Comparison of ENCODE assay signal across 8 mouse cellular contexts in genomic region chr2:154613118-154614115, GRCm38 (mm10). TPM values are rescaled to one million over a fixed set of nuclear protein-coding genes. Genes with fewer than 3 reads are reported as not detected.
A peak's percentile ranks its signal among the peaks of the same experiment; 100 is the strongest.
DNase-seq lines count a peak whose midpoint lies in the region; ATAC-seq and TF ChIP-seq lines count a peak whose summit lies in the region.

Gene Zfp341 (plus strand): TSS chr2:154613297.
Gene 4930519P11Rik (minus strand): TSS chr2:154613437.

- TF ChIP-seq POLR2A in ES-Bruce4 (IDR thresholded peaks at IDR 0.05; ENCODE audit: insufficient read depth, low read length): peak; percentile 24

- H3K9me3 ChIP-seq in ES-Bruce4 (replicated peaks; ENCODE audit: control insufficient read depth, insufficient read depth, low read length, poor library complexity, severe bottlenecking): no peaks in the 10 kb centered on the region
- H3K9me3 ChIP-seq in forebrain, embryonic 12.5 days: no peaks in the 10 kb centered on the region
- no peaks in the 10 kb centered on the region for H3K9me3 ChIP-seq in heart, postnatal 0 days (replicated peaks; ENCODE audit: control insufficient read depth, low read length)
- no peaks in the 10 kb centered on the region for H3K9me3 ChIP-seq in liver, embryonic 16.5 days (replicated peaks; ENCODE audit: control insufficient read depth, low read length)
- no peaks in the 10 kb centered on the region for H3K9me3 ChIP-seq in neural tube, embryonic 12.5 days
- H3K9me3 ChIP-seq in stomach, postnatal 0 days (ENCODE audit: control insufficient read depth, low read length): no peaks in the 10 kb centered on the region

- H3K27me3 ChIP-seq in ES-Bruce4 (ENCODE audit: control insufficient read depth, insufficient read depth, low read length, poor library complexity, severe bottlenecking): no peaks in the 10 kb centered on the region
- peaks cover 9% of the 10 kb centered on the region; the same call in 1 of the 2 replicates for H3K27me3 ChIP-seq in forebrain, embryonic 12.5 days
- no peaks in the 10 kb centered on the region for H3K27me3 ChIP-seq in heart, postnatal 0 days (ENCODE audit: control insufficient read depth, insufficient read depth, low read length)
- H3K27me3 ChIP-seq in liver, embryonic 16.5 days (ENCODE audit: control insufficient read depth, insufficient read depth, low read depth, low read length): no peaks in the 10 kb centered on the region
- H3K27me3 ChIP-seq in neural tube, embryonic 12.5 days (replicated peaks): no peaks in the 10 kb centered on the region
- no peaks in the 10 kb centered on the region for H3K27me3 ChIP-seq in stomach, postnatal 0 days (ENCODE audit: control insufficient read depth, insufficient read depth, low read length)

- peak within 1 kb of the TSS; percentile 95 for H3K27ac ChIP-seq in ES-Bruce4 (ENCODE audit: insufficient read depth, low read length)
- H3K27ac ChIP-seq in forebrain, embryonic 12.5 days: peak within 1 kb of the TSS; percentile 98
- H3K27ac ChIP-seq in heart, postnatal 0 days (ENCODE audit: low read depth): peak within 1 kb of the TSS; percentile 92
- peak within 1 kb of the TSS; percentile 92 for H3K27ac ChIP-seq in liver, embryonic 16.5 days (ENCODE audit: low read length)
- peak within 1 kb of the TSS; percentile 94 for H3K27ac ChIP-seq in neural tube, embryonic 12.5 days
- peak within 1 kb of the TSS; percentile 98 for H3K27ac ChIP-seq in stomach, postnatal 0 days (replicated peaks)

- peak within 1 kb of the TSS; percentile 90 for H3K9ac ChIP-seq in ES-Bruce4 (ENCODE audit: low read depth, poor library complexity, severe bottlenecking)
- H3K9ac ChIP-seq in forebrain, embryonic 12.5 days: peak within 1 kb of the TSS; percentile 81
- H3K9ac ChIP-seq in heart, postnatal 0 days (replicated peaks; ENCODE audit: low read depth, low read length): peak within 1 kb of the TSS; percentile 70
- H3K9ac ChIP-seq in liver, embryonic 16.5 days (ENCODE audit: low read depth, low read length): peak within 1 kb of the TSS; percentile 75
- H3K9ac ChIP-seq in neural tube, embryonic 12.5 days: peak within 1 kb of the TSS; percentile 81
- peak within 1 kb of the TSS; percentile 80 for H3K9ac ChIP-seq in stomach, postnatal 0 days (ENCODE audit: low read length)

- ATAC-seq in forebrain, embryonic 12.5 days (ENCODE audit: low FRiP score): peak; percentile 95
- peak; percentile 91 for ATAC-seq in heart, postnatal 0 days (ENCODE audit: insufficient read depth, low read depth)
- ATAC-seq in liver, embryonic 16.5 days (ENCODE audit: low read depth): peak; percentile 89
- ATAC-seq in neural tube, embryonic 12.5 days (ENCODE audit: low FRiP score, low read depth): peak; percentile 93
- ATAC-seq in stomach, postnatal 0 days (ENCODE audit: low FRiP score, low TSS enrichment): peak; percentile 96

- DNase-seq in c-Kit-positive CD71-positive TER-119-positive erythroid progenitor cells, embryonic 14.5 days (ENCODE audit: low spot score): peak; percentile 75
- DNase-seq in heart, postnatal 0 days (ENCODE audit: low spot score): peak; percentile 90
- DNase-seq in kidney, postnatal 36 days: peak; percentile 91 to 93
- DNase-seq in stomach, postnatal 0 days (ENCODE audit: low spot score): peak; percentile 95

- no peaks in the 10 kb centered on the region for H3K4me1 ChIP-seq in ES-Bruce4 (ENCODE audit: control insufficient read depth, insufficient read depth, low read length)
- H3K4me1 ChIP-seq in forebrain, embryonic 12.5 days: peaks cover 21% of the 10 kb centered on the region
- H3K4me1 ChIP-seq in heart, postnatal 0 days (ENCODE audit: control insufficient read depth, insufficient read depth): peaks cover 4% of the 10 kb centered on the region; the same call in 1 of the 2 replicates
- H3K4me1 ChIP-seq in liver, embryonic 16.5 days (ENCODE audit: control insufficient read depth, low read depth, low read length): peaks cover 46% of the 10 kb centered on the region
- peaks cover 11% of the 10 kb centered on the region; the same call in 1 of the 2 replicates for H3K4me1 ChIP-seq in neural tube, embryonic 12.5 days
- H3K4me1 ChIP-seq in stomach, postnatal 0 days (replicated peaks; ENCODE audit: control insufficient read depth, insufficient read depth): no peaks in the 10 kb centered on the region

- no peaks in the 10 kb centered on the region for H3K36me3 ChIP-seq in ES-Bruce4 (ENCODE audit: control insufficient read depth, insufficient read depth, low read length, poor library complexity, severe bottlenecking)
- H3K36me3 ChIP-seq in forebrain, embryonic 12.5 days (replicated peaks): no peaks in the 10 kb centered on the region
- H3K36me3 ChIP-seq in heart, postnatal 0 days (replicated peaks; ENCODE audit: control insufficient read depth, insufficient read depth, low read length): no peaks in the 10 kb centered on the region
- no peaks in the 10 kb centered on the region for H3K36me3 ChIP-seq in liver, embryonic 16.5 days (ENCODE audit: control insufficient read depth, insufficient read depth)
- no peaks in the 10 kb centered on the region for H3K36me3 ChIP-seq in neural tube, embryonic 12.5 days
- no peaks in the 10 kb centered on the region for H3K36me3 ChIP-seq in stomach, postnatal 0 days (ENCODE audit: control insufficient read depth, insufficient read depth, low read length)

- WGBS in forebrain, embryonic 12.5 days: under 1% methylated on average over 67 of the region's 98 CpGs
- WGBS in heart, postnatal 0 days: under 1% methylated on average over 74 of the region's 98 CpGs
- WGBS in liver, embryonic 16.5 days (ENCODE audit: insufficient replicate concordance): under 1% methylated on average over 83 of the region's 98 CpGs
- WGBS in neural tube, embryonic 12.5 days: under 1% methylated on average over 86 of the region's 98 CpGs
- WGBS in stomach, postnatal 0 days: under 1% methylated on average over 86 of the region's 98 CpGs

- TF ChIP-seq CTCF in ES-Bruce4 (IDR thresholded peaks at IDR 0.05; ENCODE audit: low read depth, low read length): peak; percentile 52
- TF ChIP-seq CTCF in heart, postnatal 0 days (IDR thresholded peaks at IDR 0.05; ENCODE audit: low read depth): peak; percentile 70
- TF ChIP-seq CTCF in stomach, postnatal 0 days (IDR thresholded peaks at IDR 0.05; ENCODE audit: low read depth): peak; percentile 83

- peak within 1 kb of the TSS; percentile 87 for H3K4me3 ChIP-seq in ES-Bruce4 (ENCODE audit: low read depth, low read length)
- peak within 1 kb of the TSS; percentile 56 for H3K4me3 ChIP-seq in forebrain, embryonic 12.5 days (replicated peaks)
- peak within 1 kb of the TSS; percentile 53 for H3K4me3 ChIP-seq in heart, postnatal 0 days (ENCODE audit: low read depth, low read length)
- H3K4me3 ChIP-seq in liver, embryonic 16.5 days (ENCODE audit: low read depth, low read length): peak within 1 kb of the TSS; percentile 71
- H3K4me3 ChIP-seq in neural tube, embryonic 12.5 days: peak within 1 kb of the TSS; percentile 51
- H3K4me3 ChIP-seq in stomach, postnatal 0 days (ENCODE audit: low read depth, low read length): peak within 1 kb of the TSS; percentile 53

- no peak; the same call in 1 of the 2 replicates for TF ChIP-seq EP300 in ES-Bruce4 (IDR thresholded peaks at IDR 0.05; ENCODE audit: insufficient read depth, low read depth, low read length)
- TF ChIP-seq EP300 in heart, postnatal 0 days (IDR thresholded peaks at IDR 0.05; ENCODE audit: low read depth): 0 out of 2 replicates have a peak, but pooled peaks have one; percentile 38
- no peak for TF ChIP-seq EP300 in stomach, postnatal 0 days (optimal IDR thresholded peaks at IDR 0.05)

- peak within 1 kb of the TSS; percentile 72 for H3K4me2 ChIP-seq in forebrain, embryonic 12.5 days
- peak within 1 kb of the TSS; percentile 73 for H3K4me2 ChIP-seq in heart, postnatal 0 days (ENCODE audit: low read depth, low read length)
- H3K4me2 ChIP-seq in liver, embryonic 16.5 days (ENCODE audit: low read depth, low read length): peak within 1 kb of the TSS; percentile 94
- peak within 1 kb of the TSS; percentile 69 for H3K4me2 ChIP-seq in neural tube, embryonic 12.5 days (replicated peaks)
- H3K4me2 ChIP-seq in stomach, postnatal 0 days (replicated peaks; ENCODE audit: low read depth): peak within 1 kb of the TSS; percentile 81

RNA-seq across cellular contexts. Expression of gene Zfp341, which starts in this region (rescaled TPM):
- 3.8 and 5.0 TPM in 2 replicates for polyA plus RNA-seq in ES-Bruce4 (2011; ENCODE audit: insufficient read depth, insufficient read length, low read depth, missing spikeins)
- 1.2 and 1.4 TPM in 2 replicates for polyA plus RNA-seq in forebrain, embryonic 12.5 days (2016; fragmentation: Nextera tagmentation; extraction: Ambion mirVana)
- 1.1 and 4.4 TPM in 2 replicates for total RNA-seq in heart, postnatal 0 days (2014; rRNA removed; ENCODE audit: low replicate concordance)
- 0.40 and 0.54 TPM in 2 replicates for polyA plus RNA-seq in heart, postnatal 0 days (2015; fragmentation: Nextera tagmentation; extraction: Ambion mirVana)
- polyA plus RNA-seq in liver, embryonic 16.5 days (2015; fragmentation: Nextera tagmentation; extraction: Ambion mirVana): 1.7 and 2.3 TPM in 2 replicates
- 0.82 and 1.1 TPM in 2 replicates for polyA plus RNA-seq in neural tube, embryonic 12.5 days (2016; fragmentation: Nextera tagmentation; extraction: Ambion mirVana)
- polyA plus RNA-seq in stomach, postnatal 0 days (2015; fragmentation: Nextera tagmentation; extraction: Ambion mirVana): 0.27 and 0.45 TPM in 2 replicates

RNA-seq across cellular contexts. Expression of gene 4930519P11Rik, which starts in this region (rescaled TPM):
- polyA plus RNA-seq in ES-Bruce4 (2011; ENCODE audit: insufficient read depth, insufficient read length, low read depth, missing spikeins): not detected in 2 replicates
- polyA plus RNA-seq in forebrain, embryonic 12.5 days (2016; fragmentation: Nextera tagmentation; extraction: Ambion mirVana): not detected in 2 replicates
- not detected in 2 replicates for total RNA-seq in heart, postnatal 0 days (2014; rRNA removed; ENCODE audit: low replicate concordance)
- polyA plus RNA-seq in heart, postnatal 0 days (2015; fragmentation: Nextera tagmentation; extraction: Ambion mirVana): not detected in 2 replicates
- 0.19 and 0.20 TPM in 2 replicates for polyA plus RNA-seq in liver, embryonic 16.5 days (2015; fragmentation: Nextera tagmentation; extraction: Ambion mirVana)
- 0.46 and 0.58 TPM in 2 replicates for polyA plus RNA-seq in neural tube, embryonic 12.5 days (2016; fragmentation: Nextera tagmentation; extraction: Ambion mirVana)
- polyA plus RNA-seq in stomach, postnatal 0 days (2015; fragmentation: Nextera tagmentation; extraction: Ambion mirVana): 0.22 and 0.28 TPM in 2 replicates

Comparison
In these comparisons a context has a peak if more than half of its experiments do, and no peak if none do; other contexts are left out.
1. Peak in every context shown above with its lines: DNase-seq, ATAC-seq, H3K4me3 ChIP-seq and H3K27ac ChIP-seq.
2. Peak in DNase-seq, ATAC-seq, H3K4me3 ChIP-seq, H3K27ac ChIP-seq, H3K9ac ChIP-seq and H3K4me2 ChIP-seq in stomach, postnatal 0 days; RNA of the genes that start here not detected or under 1 TPM.